Mouse (Mus musculus): Measurements from ENCODE around the gene Sfi1.

- TF ChIP-seq EP300 (IDR thresholded peaks at IDR 0.05; ENCODE audit: low read depth in 1 of 2, low read length in 2 of 2) (no peak), CTCF (IDR thresholded peaks at IDR 0.05 in 2 of 3, conservative IDR thresholded peaks at IDR 0.05 in 1 of 3; ENCODE audit: control insufficient read depth in 1 of 3, insufficient read depth in 1 of 3, low read depth in 2 of 3, low read length in 3 of 3, poor library complexity in 1 of 3, severe bottlenecking in 1 of 3) (no peak), POLR2A (IDR thresholded peaks at IDR 0.05; ENCODE audit: control insufficient read depth in 1 of 2, insufficient read depth in 1 of 2, low read depth in 1 of 2, low read length in 2 of 2, poor library complexity in 1 of 2) (no peak), ZMIZ1 (IDR thresholded peaks at IDR 0.05; ENCODE audit: low read depth, low read length) (no peak), POLR2AphosphoS5 (IDR thresholded peaks at IDR 0.05; ENCODE audit: borderline replicate concordance, low read depth, low read length) (no peak), TBP (IDR thresholded peaks at IDR 0.05; ENCODE audit: low read depth, low read length) (no peak), GATA1 (IDR thresholded peaks at IDR 0.05; ENCODE audit: low read depth, low read length) (no peak), CHD2 (IDR thresholded peaks at IDR 0.05; ENCODE audit: low read length) (no peak)
Measured at GRCm38 (mm10) chr11:3232248-3232647, 39.0 kb upstream of the Sfi1 start.
